Mouse (Mus musculus): ENCODE data around the gene Tor2a.

DNA sequence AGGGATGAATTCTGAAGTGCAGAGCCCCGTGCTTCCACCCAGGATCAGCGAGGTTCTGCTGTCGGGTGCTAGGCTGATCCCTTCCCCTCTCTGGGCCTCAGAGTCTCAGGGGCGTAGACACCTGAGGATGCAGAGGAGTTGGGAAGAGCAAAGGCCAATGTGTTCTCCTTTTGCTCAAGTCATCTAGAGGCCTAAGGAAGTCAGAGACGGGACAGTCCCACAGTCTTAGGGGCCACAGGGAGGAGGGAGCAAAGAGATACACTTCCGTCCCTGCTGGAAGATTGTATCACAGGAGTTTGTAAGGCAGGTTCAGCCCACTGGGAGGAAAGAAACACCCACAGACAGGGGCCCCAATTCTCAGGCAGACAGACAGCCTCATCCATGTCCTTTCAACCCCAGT lies 35.0 kb upstream of the Tor2a start:
- TF ChIP-seq CTCF (IDR thresholded peaks at IDR 0.05; ENCODE audit: low read depth, low read length) (no peak), TAL1 (conservative IDR thresholded peaks at IDR 0.05; ENCODE audit: low read depth, low read length) (no peak)

Data from G1E (cell line).